Mouse (Mus musculus) kidney, adult 18-20 months (tissue): Measurements from ENCODE around the gene Gmpr.
"Not testable (repeated sequence)": the region's sequence is repeated elsewhere in the genome, so short reads cannot be mapped to it uniquely, and the experiment has no call there.

Experiments
- DNase-seq: peaks from one replicate; pipeline ENCODE4 v3.0.0; 2021

Gmpr gene

GRCm38 (mm10) chr13:45507274-45508229 is at the start of gene Gmpr:
Gene Gmpr, plus strand, starts transcription at chr13:45507444.
- DNase-seq, result peak; percentile 89

- DNase-seq, result no peak
These were observed 49.8 kb upstream of the Gmpr start for GRCm38 (mm10) chr13:45457459-45457858.

- DNase-seq, result no peak
These were observed 47.1 kb upstream of the Gmpr start for GRCm38 (mm10) chr13:45460177-45460576.

DNA sequence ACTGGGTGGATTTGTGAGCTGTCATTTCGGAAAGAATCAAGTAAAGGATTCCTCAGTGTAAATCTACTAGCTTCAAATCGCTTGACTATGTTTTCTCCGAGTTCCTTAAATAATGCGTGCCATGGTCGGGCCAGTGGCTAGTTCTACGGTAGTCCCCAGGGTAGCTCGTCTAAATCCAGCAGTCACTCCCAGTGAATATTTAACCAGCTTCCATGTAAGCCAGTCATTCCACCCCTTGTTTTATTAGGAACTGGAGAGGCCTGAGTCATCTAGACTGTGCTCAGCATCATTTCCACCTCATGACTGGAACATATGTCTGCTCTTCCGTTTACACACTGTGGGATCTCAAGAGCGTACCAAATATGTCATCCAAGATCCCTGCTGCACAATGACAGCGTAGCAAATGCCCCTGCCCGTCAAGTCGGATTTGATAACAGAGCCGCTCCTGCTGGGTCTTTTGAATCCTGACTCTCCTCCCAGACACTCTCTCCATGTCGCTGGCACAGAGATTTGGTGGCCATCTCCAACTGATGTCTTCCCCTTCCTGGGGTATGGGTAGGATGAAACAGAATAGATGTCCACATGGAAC is 45.8 kb upstream of the Gmpr start:
- DNase-seq, result no peak

GRCm38 (mm10) chr13:45465616-45466015 is 41.6 kb upstream of the Gmpr start:
- DNase-seq, result peak; percentile 47

DNA sequence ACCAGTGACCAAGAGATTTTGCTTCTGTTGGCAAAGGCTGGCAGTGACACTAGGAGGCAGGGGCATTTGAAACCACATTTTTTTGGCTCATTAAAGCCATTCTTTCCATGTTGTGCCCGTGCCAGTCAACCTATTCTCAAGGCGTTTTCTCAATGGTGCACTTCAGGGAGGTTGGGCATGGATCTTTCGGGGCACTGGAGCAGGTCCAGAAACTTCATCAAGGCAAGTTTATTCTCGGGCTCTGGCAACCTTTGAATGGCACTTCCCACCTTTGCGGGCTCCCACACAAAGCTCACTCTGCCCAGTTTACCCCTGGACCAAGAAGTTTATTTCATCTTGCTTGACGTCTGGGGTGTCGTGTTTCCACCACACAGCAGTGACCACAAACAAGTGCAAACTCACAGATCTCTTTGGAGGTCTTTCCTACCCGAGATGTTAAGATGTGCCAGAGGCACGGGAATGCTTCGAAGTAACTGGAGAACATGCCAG is 41.2 kb upstream of the Gmpr start:
- no peak for DNase-seq

DNA sequence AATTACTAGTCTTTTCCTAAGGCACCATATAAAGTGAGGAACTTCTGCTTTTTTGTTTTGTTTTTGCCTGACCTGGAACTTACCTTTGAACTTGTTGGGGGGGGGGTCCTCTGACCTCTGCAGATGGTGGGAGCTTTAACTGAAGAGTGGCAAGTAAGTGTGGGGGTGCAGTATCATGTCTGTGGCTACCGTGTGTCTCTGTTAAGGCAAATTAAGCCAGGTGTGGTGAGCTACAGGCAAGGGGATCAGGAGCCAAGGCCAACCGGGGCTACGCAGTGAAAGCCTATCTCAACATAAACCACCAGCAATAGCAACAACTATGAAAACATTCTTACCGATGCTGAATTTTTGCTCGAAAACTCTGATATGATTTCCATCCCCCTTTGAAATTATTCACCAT is 38.5 kb upstream of the Gmpr start:
- no peak for DNase-seq

DNA sequence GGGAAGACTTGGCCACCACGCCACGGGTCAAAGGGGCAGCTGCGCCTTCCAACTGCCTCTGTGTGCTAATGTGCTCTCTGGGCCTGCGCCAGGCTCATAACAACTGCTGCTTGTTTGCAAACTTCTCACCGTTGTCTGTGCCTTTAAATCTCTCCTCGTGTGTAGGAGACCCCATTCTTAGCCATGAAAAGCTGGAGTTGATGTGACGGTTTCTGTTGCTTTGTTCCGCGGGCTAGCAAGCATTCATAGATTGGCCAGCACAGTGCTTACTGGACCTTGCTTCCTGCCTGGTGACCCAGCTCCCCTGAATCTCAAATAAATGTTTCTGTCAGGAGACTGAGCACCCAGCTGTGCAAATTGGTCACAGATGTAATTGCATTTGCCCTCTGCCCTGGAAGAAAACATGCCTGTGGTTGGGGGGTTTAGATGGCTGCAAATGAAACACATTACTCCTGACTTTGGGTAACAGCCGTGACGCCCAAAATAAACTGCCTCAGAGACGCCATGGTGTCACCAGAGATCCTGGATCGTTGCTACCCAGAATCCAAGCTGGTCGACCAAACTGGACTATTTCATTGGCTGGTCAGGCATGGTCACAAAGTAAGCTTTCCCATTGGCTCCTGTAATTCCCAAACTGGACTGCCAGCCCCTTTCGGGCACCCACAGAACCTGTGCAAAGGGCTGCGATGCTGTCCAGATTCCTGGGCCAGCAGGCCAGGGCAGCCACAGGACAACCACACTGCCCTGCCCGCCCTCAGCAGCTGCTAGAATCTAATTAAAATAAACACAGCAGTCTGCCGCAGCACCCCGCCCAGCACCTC is 37.6 kb upstream of the Gmpr start:
- DNase-seq, result peak; percentile 73

DNA sequence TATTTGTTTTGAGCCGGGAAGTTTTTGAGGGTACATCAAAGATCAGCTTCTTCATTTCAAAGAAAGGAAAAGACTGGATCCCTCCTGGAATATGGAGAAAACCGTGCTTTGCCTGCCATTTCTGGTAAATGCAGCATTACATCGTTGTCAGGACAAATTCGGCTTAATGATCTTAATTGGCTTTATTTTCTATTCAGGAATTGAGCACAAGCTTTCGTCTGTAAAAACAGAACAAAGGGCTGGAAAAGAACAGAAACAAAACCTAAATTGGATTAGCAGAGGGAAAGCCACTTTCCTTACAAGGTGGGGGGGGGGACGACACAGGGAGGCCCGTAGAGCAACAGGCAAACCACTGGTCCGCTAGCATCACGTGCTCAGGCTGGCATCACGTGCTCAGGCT is 33.9 kb upstream of the Gmpr start:
- DNase-seq, result no peak

- DNase-seq, result no peak
These were observed 31.9 kb upstream of the Gmpr start for GRCm38 (mm10) chr13:45475297-45475696.

- DNase-seq, result peak; percentile 82
These were observed 30.1 kb upstream of the Gmpr start for GRCm38 (mm10) chr13:45477183-45477582.

DNA sequence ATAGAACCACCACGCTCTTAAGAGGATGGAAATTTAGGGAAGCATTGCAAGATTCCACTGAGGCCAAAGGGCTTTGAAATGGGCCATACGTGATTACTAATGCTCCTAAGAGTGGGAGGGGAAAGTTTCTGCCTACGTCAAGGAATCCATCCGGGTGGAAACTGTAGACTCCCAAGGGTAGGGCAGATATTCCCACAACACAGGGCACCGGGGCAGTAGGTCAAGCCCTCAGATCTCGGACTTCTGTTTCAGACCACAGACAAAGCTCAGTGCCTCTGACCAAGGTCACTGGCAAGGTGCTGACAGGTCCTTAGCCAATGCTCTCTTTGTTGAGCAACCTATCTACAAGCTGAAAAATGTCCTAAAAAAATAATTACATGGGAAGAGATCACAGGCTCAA is 27.3 kb upstream of the Gmpr start:
- DNase-seq, result no peak

DNA sequence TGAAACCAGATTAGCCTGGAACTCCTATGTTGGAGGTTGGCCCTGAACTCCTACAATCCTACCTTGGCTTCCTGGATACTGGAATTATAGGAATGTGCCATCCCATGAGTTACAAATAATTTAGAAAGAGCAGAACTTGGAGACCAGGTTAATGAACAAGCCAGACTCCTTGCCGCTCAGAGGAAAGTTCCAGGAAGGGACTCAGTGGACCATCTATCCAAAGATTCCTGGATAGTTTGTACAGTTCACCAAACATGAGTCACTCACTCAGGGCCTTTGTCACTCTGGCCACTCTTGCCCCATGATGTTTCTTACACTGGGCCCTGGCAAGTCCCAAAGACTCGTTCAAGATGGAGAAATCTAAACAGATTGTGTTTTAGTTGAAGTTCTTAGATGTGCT is 24.0 kb upstream of the Gmpr start:
- no peak for DNase-seq

GRCm38 (mm10) chr13:45483949-45484348 is 23.3 kb upstream of the Gmpr start:
- DNase-seq, result not testable (repeated sequence)

DNA sequence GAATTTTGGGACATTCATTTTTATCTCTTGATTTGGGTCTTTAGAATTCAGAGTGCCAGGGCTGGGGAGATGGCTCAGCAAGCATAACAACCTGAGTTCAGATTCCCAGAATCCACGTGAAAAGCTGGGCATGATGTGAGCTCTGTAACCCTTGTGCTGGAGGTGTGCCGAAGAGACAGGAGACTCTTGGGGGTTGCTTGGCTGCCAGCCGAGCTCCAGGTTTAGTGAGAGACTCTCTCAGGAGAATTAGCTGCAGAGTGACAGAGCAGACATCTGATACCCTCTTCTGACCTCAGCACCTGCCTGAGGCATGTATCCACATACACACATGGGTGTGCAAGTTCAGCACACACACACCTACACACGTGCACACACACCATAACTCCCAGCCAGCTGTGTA is 21.6 kb upstream of the Gmpr start:
- DNase-seq, result peak; percentile 80

DNA sequence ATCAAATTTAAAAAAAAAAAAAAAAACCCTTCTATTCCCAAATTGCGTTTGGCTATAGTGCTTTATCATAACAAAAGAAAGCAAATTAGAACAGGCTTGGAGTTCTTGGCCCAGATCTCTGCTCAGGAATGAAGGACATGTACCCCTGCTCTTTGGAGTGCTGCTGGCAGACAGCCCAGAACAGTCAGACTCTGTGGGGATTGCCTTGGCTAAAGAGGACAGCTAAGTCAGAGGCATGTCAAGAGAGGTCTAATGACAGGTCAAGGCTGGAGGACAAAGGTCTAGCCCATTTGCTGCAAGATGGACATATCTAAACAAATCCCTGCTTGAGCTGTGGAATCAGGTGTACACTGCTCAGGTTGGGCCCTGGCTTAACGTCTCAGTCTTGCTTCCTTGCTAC is 20.6 kb upstream of the Gmpr start:
- DNase-seq, result peak; percentile 86

DNA sequence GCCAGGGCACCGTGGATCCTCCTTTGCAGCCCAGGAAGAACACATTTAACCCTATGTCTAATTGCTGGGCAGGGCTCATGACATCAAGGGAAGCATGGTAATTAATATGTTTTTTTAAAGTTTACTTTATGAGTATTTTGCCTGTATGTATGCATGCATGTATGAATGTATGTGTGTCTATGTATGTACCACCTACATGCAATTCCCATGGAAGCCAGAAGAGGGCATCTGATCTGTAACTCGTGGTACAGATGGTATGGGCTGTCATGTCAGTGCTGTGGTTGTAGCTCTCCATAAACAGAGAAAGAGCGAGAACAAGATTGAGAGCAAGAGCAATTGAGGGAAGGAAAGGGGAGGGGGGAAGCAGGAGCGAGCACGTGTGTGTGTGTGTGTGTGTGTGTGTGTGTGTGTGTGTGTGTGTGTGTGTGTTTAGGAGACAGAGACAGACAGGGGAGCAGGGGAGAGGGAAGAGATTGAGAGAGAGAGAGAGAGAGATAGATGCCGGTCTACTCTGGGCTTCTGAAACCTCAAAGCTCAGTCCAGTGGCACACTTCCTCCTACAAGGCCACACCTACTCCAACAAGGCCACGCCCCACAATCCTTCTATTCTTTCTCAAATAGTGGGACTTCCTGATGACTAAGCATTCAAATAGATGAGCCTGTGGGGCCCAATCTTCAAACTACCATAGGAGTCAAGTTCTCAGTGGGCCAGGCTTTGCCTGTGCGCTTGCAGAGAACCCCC is 15.1 kb upstream of the Gmpr start:
- DNase-seq, result no peak

DNA sequence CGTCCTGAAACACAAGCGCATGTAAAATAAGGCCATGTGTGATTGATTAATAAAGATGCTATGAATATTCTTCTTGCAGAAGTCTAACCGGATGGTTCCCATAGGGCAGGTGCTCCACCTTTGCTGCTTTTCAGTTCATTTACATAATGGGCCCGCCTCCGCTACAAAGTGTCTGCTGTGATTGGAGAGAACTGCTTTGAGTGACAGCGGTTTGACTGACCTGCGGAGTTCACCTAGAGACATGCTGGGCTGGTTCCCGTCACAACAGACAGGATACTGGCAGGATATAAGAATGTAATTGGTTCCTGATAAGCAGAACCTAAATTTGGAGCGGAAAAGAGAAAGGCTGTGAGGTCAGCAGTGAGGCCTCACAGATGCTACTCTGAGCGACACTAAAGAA is 13.4 kb upstream of the Gmpr start:
- no peak for DNase-seq

- DNase-seq, result no peak
These were observed 8.6 kb upstream of the Gmpr start for GRCm38 (mm10) chr13:45498623-45499022.

GRCm38 (mm10) chr13:45499391-45499790 is 7.9 kb upstream of the Gmpr start:
- DNase-seq, result no peak

GRCm38 (mm10) chr13:45499906-45500305 is 7.3 kb upstream of the Gmpr start:
- no peak for DNase-seq

DNA sequence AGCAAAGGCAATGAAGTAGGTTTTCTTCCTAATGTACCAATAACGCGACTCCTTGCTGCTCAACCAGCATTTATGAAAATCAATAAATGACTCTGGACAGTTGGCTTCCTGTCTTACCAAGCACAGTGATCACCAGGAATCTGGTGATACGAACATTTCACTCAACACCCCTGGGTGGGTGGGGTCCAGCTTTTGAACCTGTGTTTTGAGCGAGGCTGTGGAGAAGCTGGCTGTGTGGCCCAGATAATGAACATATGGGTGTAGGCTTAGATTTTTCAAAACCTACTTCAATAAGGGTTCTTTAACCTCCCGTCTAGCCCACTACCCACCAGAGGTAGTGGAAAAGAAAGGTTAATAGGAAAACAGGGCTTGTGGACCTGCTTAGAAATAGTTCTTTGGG is 4.5 kb upstream of the Gmpr start:
- no peak for DNase-seq

GRCm38 (mm10) chr13:45505546-45505945 is 1.7 kb upstream of the Gmpr start:
- no peak for DNase-seq
